Mouse (Mus musculus) lung, postnatal 0 days (tissue): ENCODE results near the gene Tmem130.

Experiments used
- CTCF ChIP-seq: IDR thresholded peaks from 2 replicates; pipeline ENCODE4 v1.5.1; 2016; ENCODE audit warnings: antibody characterized with exemption, mild to moderate bottlenecking
- EP300 ChIP-seq: IDR thresholded peaks from 2 replicates; pipeline ENCODE4 v1.6.1; 2016; ENCODE audit warnings: antibody characterized with exemption, mild to moderate bottlenecking, control low read depth

- no peak for TF ChIP-seq EP300
- no peak for TF ChIP-seq CTCF
Measured at GRCm38 (mm10) chr5:144724926-144725325, 36.7 kb downstream of the Tmem130 start.
